In the genomic region with DNA sequence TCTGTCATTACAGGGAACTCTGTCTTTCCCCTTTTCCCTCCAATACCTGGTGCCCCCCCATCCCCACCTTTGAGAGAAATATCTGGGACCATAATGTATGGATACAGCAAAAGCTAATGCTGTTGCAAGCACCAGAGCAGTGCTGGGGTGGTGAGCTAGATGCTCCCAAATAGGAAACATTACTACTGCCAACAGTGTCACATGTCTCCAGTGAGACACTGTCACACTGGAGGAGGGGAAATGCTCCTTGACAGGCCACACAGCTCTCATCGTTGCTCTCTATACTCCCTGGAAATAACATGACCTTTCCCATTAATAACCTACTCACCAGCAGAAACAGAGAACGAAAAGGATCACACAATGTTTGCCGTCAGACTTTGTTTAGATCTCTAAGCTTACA, we compare ENCODE assay signal across 19 mouse cellular contexts. TPM values are rescaled to one million over a fixed set of nuclear protein-coding genes. Genes with fewer than 3 reads are reported as not detected.
A peak's percentile ranks its signal among the peaks of the same experiment; 100 is the strongest.
DNase-seq lines count a peak whose midpoint lies in the region.
"Had no signal": no experiment of that assay in that cellular context is flagged by ENCODE, and none has a peak within 500 bp of the region (broad histone marks: within the 10 kb centered on the region; RNA-seq: fewer than 3 reads in every experiment).

No protein-coding gene starts in this region.

- peak; percentile 48 for DNase-seq in gastrocnemius, adult 18-20 months (ENCODE audit: low spot score)
- DNase-seq in gastrocnemius, postnatal 10 days, result no peak
- peak; percentile 9 to 31 for DNase-seq in heart, adult 9 months (ENCODE audit: low spot score in 2 of 2)
- DNase-seq in heart, postnatal 14 days, result no peak
- DNase-seq in brain, adult 2 months (ENCODE audit: low read depth, low spot score), result peak; percentile 47
- peak; percentile 16 to 48 for DNase-seq in heart, postnatal 10 days
- no peak for DNase-seq in ovary, adult 18-20 months (ENCODE audit: low spot score)
- no peak for DNase-seq in layer of hippocampus, adult 9-11 months
- DNase-seq: adrenal gland, postnatal 36 days; cerebellum, adult 18-20 months; cerebellum, postnatal 14 days; gastrocnemius, postnatal 36 days; liver, embryonic 13.5 days; lung, adult 2 months; retina, postnatal 1 day; right cerebral cortex, postnatal 25 days; thymus, adult 18-20 months; thymus, postnatal 4 days had no signal

- intact Hi-C loops in heart, postnatal 14 days (cut with DNase I), result no loop called here
- intact Hi-C loops in heart, postnatal 10 days (cut with DNase I), result no loop called here

RNA-seq across cellular contexts. Expression of a gene that starts 5.6 kb away (rescaled TPM):
- total RNA-seq in gastrocnemius, adult 18-20 months (2021), result 1 to 10 TPM; 2.0 to 2.2 TPM
- under 1 TPM; 0.40 to 0.65 TPM for total RNA-seq in gastrocnemius, postnatal 10 days (2021)
- 1 to 10 TPM; 1.9 to 2.6 TPM for total RNA-seq in heart, postnatal 14 days (2021)
- total RNA-seq in heart, postnatal 10 days (2021), result 1 to 10 TPM; 1.7 to 1.9 TPM

RNA-seq across cellular contexts. Expression of a gene that starts 33.0 kb away (rescaled TPM):
- total RNA-seq in gastrocnemius, adult 18-20 months (2021), result under 1 TPM; 0.36 to 0.62 TPM
- under 1 TPM; 0.52 TPM for total RNA-seq in gastrocnemius, postnatal 10 days (2021)
- total RNA-seq in heart, postnatal 14 days (2021), result under 1 TPM; 0.24 to 0.86 TPM
- total RNA-seq in heart, postnatal 10 days (2021), result under 1 TPM; 0.30 to 0.50 TPM
- total RNA-seq: hindbrain, postnatal 0 days had no signal

RNA-seq across cellular contexts. Expression of a gene that starts 59.5 kb away (rescaled TPM):
- total RNA-seq in gastrocnemius, adult 18-20 months (2021), result 1 to 10 TPM; 3.6 to 5.1 TPM
- 1 to 10 TPM; 2.1 to 2.4 TPM for total RNA-seq in gastrocnemius, postnatal 10 days (2021)
- 1 to 10 TPM; 2.7 to 3.2 TPM for total RNA-seq in heart, postnatal 14 days (2021)
- 1 to 10 TPM in 1 of 2 experiments, under 1 TPM in 1; 0.93 to 1.6 TPM for total RNA-seq in heart, postnatal 10 days (2021)

Comparison
In these comparisons a context has a peak if more than half of its experiments do, and no peak if none do; other contexts are left out.
1. DNase-seq: peak in gastrocnemius, adult 18-20 months (single experiment), heart, adult 9 months (2 of 2), brain, adult 2 months (single experiment) and heart, postnatal 10 days (2 of 2); none in gastrocnemius, postnatal 10 days (single experiment), heart, postnatal 14 days (0 of 2), ovary, adult 18-20 months (single experiment) and layer of hippocampus, adult 9-11 months (single experiment).